Mouse (Mus musculus) hematopoietic stem cell, adult 5-6 weeks (primary cell): Measurements from ENCODE around the gene Akr1d1. TPM values are rescaled to one million over a fixed set of nuclear protein-coding genes. Genes with fewer than 3 reads are reported as not detected.
A peak's percentile ranks its signal among the peaks of the same experiment; 100 is the strongest.

Source experiments
- ATAC-seq, 2 experiments: fragments of 125-278 bp in 1 of 2; replicated peaks in 1 of 2; 2 replicates each; pipeline ENCODE4 v1.8.0; 2016 to 2017; ENCODE audit warnings: inconsistent platforms in 2 of 2, mild to moderate bottlenecking in 2 of 2, moderate number of reproducible peaks in 2 of 2, low read depth in 1 of 2, moderate TSS enrichment in 1 of 2; ENCODE audit not compliant: low FRiP score in 2 of 2, poor library complexity in 2 of 2, severe bottlenecking in 2 of 2, insufficient read depth in 1 of 2, low TSS enrichment in 1 of 2
- total RNA-seq: library from RNA; stranded (forward); fragments of 172-1452, 232-1000 nt; gene quantifications from 2 replicates; pipeline ENCODE4 v1.2.3, GENCODE M21; 2017

The Akr1d1 gene
- total RNA-seq, 1 experiment from 2014 or later = not detected

- no peak for ATAC-seq
These were observed 12.2 kb downstream of the Akr1d1 start for GRCm38 (mm10) chr6:37542145-37542544.

GRCm38 (mm10) chr6:37552760-37553159 lies 22.8 kb downstream of the Akr1d1 start:
- no peak for ATAC-seq

- ATAC-seq = no peak
These were observed 24.0 kb downstream of the Akr1d1 start for GRCm38 (mm10) chr6:37553926-37554325.

DNA sequence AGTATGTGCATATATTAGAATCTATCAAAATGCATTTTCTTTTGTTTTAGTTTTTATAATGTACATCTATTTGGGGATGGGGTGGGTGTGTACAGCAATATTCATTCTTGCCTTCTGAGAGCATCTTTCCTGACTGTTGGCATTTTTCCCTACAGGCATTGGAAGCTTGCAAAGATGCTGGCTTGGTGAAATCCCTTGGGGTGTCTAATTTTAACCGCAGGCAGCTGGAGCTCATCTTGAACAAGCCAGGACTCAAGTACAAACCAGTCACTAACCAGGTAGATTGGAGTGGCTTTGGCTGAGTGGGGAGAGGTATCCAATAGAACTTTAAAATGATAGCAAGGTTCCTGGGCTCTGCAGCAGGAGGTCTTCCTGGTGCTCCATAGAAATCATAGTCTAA lies 24.4 kb downstream of the Akr1d1 start:
- ATAC-seq = no peak

DNA sequence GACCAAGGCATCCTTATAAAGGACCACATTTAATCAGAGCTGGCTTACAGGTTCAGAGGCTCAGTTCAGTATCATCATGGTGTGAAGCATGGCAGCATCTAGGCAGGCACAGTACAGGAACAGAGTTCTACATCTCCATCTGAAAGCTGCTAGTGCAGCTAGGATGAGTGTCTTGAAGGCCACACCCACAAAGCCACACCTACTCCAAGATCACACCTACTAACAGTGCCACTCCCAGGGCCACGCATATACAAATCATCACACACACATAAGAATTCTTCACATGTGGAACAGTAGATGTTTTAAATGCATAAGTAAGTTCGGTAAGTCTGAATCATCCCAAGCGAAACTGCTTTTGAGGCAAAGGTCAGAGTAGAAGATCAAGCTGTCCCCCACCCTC lies 33.9 kb downstream of the Akr1d1 start:
- ATAC-seq = no peak

DNA sequence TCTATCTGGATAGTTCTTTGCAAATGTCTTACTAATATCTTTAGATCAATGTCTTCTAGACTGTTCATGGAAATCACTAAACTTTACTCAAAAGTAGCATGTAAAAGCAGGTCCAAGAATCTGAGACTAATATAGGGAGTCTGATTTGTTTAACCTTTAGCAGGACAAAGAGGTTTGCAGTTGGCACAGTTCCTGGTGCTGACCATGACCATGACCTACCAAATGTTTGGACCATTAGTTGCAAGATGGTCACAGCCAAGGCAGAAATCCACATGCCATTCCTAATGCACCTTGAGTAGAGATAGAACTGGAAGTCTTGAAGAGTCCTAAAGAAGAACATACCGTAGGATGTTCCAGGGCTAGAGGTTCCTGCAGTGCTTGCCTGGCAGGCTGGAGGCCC lies 37.4 kb downstream of the Akr1d1 start:
- ATAC-seq = no peak

DNA sequence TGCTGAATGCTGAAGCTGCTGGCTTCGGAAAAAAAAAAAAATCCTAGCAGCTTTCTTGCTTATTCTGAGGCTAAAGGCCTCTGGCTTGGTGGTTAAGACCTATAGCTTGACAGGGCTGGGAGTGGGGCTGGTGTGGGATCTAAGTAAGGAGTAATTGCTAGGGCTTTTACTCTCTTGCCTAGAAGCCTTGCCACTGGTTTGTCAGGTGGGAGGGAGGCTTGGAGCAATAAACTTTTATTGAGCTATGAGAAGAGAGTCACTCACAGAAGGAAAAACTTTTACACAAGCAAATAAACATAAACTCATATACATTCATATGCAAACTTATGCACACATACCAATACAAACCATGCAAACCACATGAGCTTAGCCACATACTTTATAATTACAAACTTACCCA lies 42.0 kb downstream of the Akr1d1 start:
- ATAC-seq = no peak

- ATAC-seq = no peak
These were observed 43.0 kb downstream of the Akr1d1 start for GRCm38 (mm10) chr6:37572935-37573334.

DNA sequence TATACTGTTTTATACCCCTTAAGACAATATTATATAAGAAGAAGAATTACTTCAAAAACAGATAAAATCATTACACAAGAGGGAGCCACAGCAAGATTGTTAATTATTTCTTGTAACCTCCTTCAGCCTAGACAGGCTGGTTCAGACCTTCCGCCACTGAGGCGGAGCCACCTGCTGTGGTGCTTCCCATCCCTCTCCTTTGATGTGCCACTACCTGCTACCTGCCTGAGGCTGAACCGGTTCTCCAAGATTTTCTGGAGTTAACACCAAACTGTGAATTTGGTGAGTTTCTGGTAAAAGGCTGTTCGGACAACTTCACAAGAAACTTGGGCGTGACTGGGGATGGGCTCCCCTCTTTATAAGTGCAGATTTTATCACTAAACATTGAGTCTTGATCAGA lies 50.5 kb downstream of the Akr1d1 start:
- ATAC-seq = no peak

DNA sequence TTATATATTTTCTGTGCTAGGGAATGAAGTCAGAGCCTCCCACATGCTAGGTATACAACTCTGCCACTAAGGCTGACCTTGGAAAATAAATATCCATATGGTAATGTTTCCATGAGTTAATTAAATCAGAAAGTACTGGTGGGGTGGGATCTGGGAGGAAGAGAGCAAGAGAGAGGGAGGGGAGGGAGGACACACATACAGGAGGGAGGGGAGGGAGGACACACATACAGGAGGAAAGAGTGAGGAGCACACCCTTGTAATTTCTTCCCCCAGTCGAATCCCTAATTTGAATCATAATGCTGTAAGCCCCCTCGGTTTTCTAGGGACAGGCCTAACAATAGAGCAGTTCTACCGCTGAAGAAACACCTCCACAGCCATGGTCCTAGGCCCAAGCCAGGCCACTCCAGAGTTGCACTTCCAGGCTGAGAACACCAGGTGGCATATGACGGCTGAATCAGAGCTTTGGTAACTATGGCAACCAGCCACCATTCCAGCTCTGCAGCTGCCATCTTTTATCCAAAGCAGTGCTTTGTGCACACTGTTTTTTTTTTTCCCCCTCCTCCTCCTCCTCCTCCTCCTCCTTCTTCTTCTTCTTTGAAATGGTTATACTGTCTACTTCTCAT lies 59.5 kb downstream of the Akr1d1 start:
- ATAC-seq = peak; percentile 80 to 90

GRCm38 (mm10) chr6:37590800-37591199 lies 60.8 kb downstream of the Akr1d1 start:
- ATAC-seq = no peak

GRCm38 (mm10) chr6:37592101-37593032 lies 62.4 kb downstream of the Akr1d1 start:
- ATAC-seq = peak; percentile 85 to 89

DNA sequence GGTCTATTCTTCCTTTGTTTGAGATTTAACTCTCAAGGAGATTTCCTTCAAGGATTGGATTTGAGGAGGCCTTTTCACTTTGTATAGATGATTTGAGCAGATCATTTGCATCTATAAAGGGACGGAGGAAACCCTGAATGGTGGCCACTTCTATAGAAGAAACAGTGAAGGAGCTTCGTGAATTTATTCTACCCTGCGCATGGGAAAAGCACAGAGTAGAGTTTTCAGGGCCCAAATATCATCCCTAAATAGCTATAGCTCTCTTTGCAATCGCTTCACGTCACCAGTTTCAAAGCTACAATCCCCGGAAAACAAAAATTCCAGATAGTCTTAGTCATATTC lies 63.0 kb downstream of the Akr1d1 start:
- ATAC-seq = no peak

GRCm38 (mm10) chr6:37593551-37594089 lies 63.6 kb downstream of the Akr1d1 start:
- no peak for ATAC-seq

DNA sequence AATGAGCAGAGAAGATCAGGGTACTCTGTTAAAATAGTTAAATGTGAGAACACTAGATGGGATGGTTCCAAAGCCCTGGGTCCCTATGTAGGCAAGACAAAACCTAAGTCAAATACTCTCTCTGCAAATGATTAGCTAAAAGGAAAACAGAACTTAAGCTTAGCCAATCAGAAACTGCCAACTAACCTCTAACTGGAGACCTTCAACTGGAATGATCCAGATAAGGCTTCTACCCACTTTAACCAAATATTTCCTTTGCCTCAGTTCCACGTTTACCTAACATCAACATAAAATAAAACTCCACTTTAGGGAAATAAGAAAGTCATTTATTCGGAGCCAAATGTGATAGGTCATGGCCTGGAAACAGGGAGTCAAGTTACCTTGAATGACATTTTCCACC lies 67.1 kb downstream of the Akr1d1 start:
- ATAC-seq = no peak

DNA sequence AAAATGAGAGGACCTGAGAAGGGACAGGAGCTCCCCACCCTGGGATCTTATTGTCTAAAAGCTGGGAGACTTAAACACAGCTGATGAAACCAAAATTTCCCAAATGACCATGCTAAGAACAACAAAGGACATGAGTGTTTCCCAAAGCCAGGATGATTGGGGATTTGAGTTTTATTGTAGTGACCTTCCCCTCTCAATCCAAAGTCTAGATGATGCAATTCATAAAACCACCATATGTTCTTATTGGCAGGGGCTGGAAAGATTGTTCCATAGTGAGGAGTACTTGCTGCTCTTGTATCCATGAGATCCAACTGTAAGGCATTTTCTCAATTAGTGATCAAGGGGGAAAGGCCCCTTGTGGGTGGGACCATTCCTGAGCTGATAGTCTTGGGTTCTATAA lies 68.1 kb downstream of the Akr1d1 start:
- ATAC-seq = no peak

DNA sequence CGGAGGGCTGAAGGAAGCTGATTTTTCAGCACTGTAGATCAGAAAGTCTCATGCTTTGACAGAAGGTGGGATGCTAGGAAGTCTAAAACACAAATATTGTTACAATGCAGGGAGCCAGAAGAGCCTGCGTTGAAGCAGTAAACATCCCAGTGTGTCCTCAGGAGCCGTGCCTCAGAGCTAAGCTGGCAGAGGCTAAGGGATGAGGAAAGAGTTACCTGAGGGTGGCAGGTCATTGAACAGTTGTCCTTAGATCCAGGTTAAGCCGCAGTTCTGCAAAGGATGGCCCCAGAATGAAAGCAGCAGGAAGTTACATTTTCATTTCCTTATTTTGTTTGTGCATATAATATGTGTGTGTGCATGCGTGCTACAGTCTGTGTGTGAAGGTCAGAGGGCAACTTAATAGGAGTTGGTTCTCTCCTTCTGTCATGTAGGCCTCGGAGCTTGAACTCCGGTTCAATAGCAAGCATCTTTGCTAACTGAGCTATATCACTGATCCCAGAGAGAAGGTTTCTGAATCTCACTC lies 71.1 kb downstream of the Akr1d1 start:
- ATAC-seq = no peak
